Mouse (Mus musculus) stomach, embryonic 14.5 days (tissue): ENCODE results near the gene Timm17a. TPM values are rescaled to one million over a fixed set of nuclear protein-coding genes. Genes with fewer than 3 reads are reported as not detected.

Source experiments
- ATAC-seq: fragments of 200-750 bp; cut with Nextera tagmentation; 2 replicates; pipeline ENCODE4 v1.8.0; 2017; ENCODE audit warnings: low read depth, moderate TSS enrichment; ENCODE audit not compliant: insufficient number of reproducible peaks, insufficient read depth, low FRiP score
- H3K27ac ChIP-seq: fragments of 300-500 bp; sonication (generic); 2 replicates; pipeline ENCODE4 v1.5.1; 2014; ENCODE audit warnings: mild to moderate bottlenecking, low read length, moderate library complexity, mixed read lengths
- H3K27me3 ChIP-seq: fragments of 300-500 bp; sonication (generic); 2 replicates; pipeline ENCODE4 v1.6.1; 2014; ENCODE audit warnings: low read length, control low read depth, mixed read lengths; ENCODE audit not compliant: control insufficient read depth, insufficient read depth
- H3K36me3 ChIP-seq: fragments of 300-500 bp; sonication (generic); 2 replicates; pipeline ENCODE4 v1.6.1; 2014; ENCODE audit warnings: mild to moderate bottlenecking, control low read depth, low read length, moderate library complexity, mixed read lengths; ENCODE audit not compliant: control insufficient read depth, insufficient read depth
- H3K4me1 ChIP-seq: fragments of 300-500 bp; sonication (generic); 2 replicates; pipeline ENCODE4 v1.6.1; 2014; ENCODE audit warnings: low read length, control low read depth, mixed read lengths; ENCODE audit not compliant: control insufficient read depth, insufficient read depth
- H3K4me2 ChIP-seq: fragments of 300-500 bp; sonication (generic); replicated peaks from 2 replicates; pipeline ENCODE4 v1.6.1; 2014; ENCODE audit warnings: low read depth, low read length, control low read depth
- H3K4me3 ChIP-seq: fragments of 300-500 bp; sonication (generic); 2 replicates; pipeline ENCODE4 v1.5.1; 2014; ENCODE audit warnings: low read depth, low read length, control low read depth
- H3K9ac ChIP-seq: fragments of 300-500 bp; sonication (generic); replicated peaks from 2 replicates; pipeline ENCODE4 v1.6.1; 2014; ENCODE audit warnings: low read depth, mild to moderate bottlenecking, control low read depth, low read length, moderate library complexity, mixed read lengths
- H3K9me3 ChIP-seq: fragments of 300-500 bp; sonication (generic); 2 replicates; pipeline ENCODE4 v1.6.1; 2016; ENCODE audit warnings: low read depth, low read length, control low read depth; ENCODE audit not compliant: control insufficient read depth
- WGBS: fragments of 180-500 bp; shearing (Covaris S2); extraction: QIAGEN DNeasy Blood & Tissue Kit; methylation state at CpG from one replicate; pipeline ENCODE4 v1.1.7; 2014; 5-methylcytosine and 5-hydroxymethylcytosine counted together
- polyA plus RNA-seq: library from polyadenylated mRNA; unstranded; fragments of >200 nt; fragmentation: Nextera tagmentation; extraction: Ambion mirVana; gene quantifications from 2 replicates; pipeline ENCODE4 v1.2.1, GENCODE M21; 2014

Gene Timm17a
- polyA plus RNA-seq, 1 experiment from 2014 or later: 179 TPM

- Histone ChIP-seq H3K36me3 (peaks cover 4% of the 10 kb centered on the region; the same call in 1 of the 2 replicates), H3K27ac (peak overlapping the region; percentile 72; the same call in 1 of the 2 replicates), H3K9me3 (no peaks in the 10 kb centered on the region), H3K9ac (no peak overlapping the region), H3K27me3 (no peaks in the 10 kb centered on the region), H3K4me1 (peaks cover 8% of the 10 kb centered on the region; the same call in 1 of the 2 replicates), H3K4me2 (no peak overlapping the region), H3K4me3 (no peak overlapping the region)
- WGBS: 83% methylated on average over 8 of the region's 8 CpGs
- no peak for ATAC-seq
Measured at GRCm38 (mm10) chr1:135251405-135251804, 62.2 kb downstream of the Timm17a start.

- H3K27ac ChIP-seq: peak overlapping the region; percentile 72
- ATAC-seq: peak; percentile 94
Measured at GRCm38 (mm10) chr1:135250706-135251105, 62.9 kb downstream of the Timm17a start.

GRCm38 (mm10) chr1:135248434-135248850 is 65.1 kb downstream of the Timm17a start:
- no peaks in the 10 kb centered on the region for H3K27me3 ChIP-seq
- H3K9ac ChIP-seq: no peak overlapping the region
- H3K4me1 ChIP-seq: peaks cover 8% of the 10 kb centered on the region; the same call in 1 of the 2 replicates
- H3K4me3 ChIP-seq: no peak overlapping the region
- H3K9me3 ChIP-seq: no peaks in the 10 kb centered on the region
- H3K4me2 ChIP-seq: peak overlapping the region; percentile 17
- peak overlapping the region; percentile 2; the same call in 1 of the 2 replicates for H3K27ac ChIP-seq
- H3K36me3 ChIP-seq: no peaks in the 10 kb centered on the region; the same call in 1 of the 2 replicates
- ATAC-seq: peak; percentile 66
- WGBS: 10% methylated on average over 15 of the region's 15 CpGs

More at GRCm38 (mm10) chr1:135250706-135251105, 62.9 kb downstream of the Timm17a start:
- no peak overlapping the region for H3K9ac ChIP-seq
- peaks cover 8% of the 10 kb centered on the region; the same call in 1 of the 2 replicates for H3K4me1 ChIP-seq
- H3K36me3 ChIP-seq: peaks cover 4% of the 10 kb centered on the region; the same call in 1 of the 2 replicates
- H3K27me3 ChIP-seq: no peaks in the 10 kb centered on the region
- no peaks in the 10 kb centered on the region for H3K9me3 ChIP-seq
- no peak overlapping the region for H3K4me3 ChIP-seq
- WGBS: 69% methylated on average over 2 of the region's 3 CpGs
- H3K4me2 ChIP-seq: no peak overlapping the region

Other genes with a start within 250 kb of the Timm17a start
- 1.5 and 1.8 TPM in 2 replicates for gene Lgr6, start 208.5 kb downstream of the Timm17a start, polyA plus RNA-seq
- gene Ptpn7, start 181.1 kb downstream of the Timm17a start, polyA plus RNA-seq: 1.1 and 1.2 TPM in 2 replicates
- 55.5 and 57.4 TPM in 2 replicates for gene Arl8a, start 167.0 kb downstream of the Timm17a start, polyA plus RNA-seq
- 0.69 and 0.71 TPM in 2 replicates for gene Gpr37l1, start 146.1 kb downstream of the Timm17a start, polyA plus RNA-seq
- 98.9 and 104 TPM in 2 replicates for gene Elf3, start 55.2 kb downstream of the Timm17a start, polyA plus RNA-seq
- 124 and 128 TPM in 2 replicates for gene Rnpep, start 29.7 kb downstream of the Timm17a start, polyA plus RNA-seq
- gene Lmod1, start 11.0 kb upstream of the Timm17a start, polyA plus RNA-seq: 12.6 and 13.2 TPM in 2 replicates
- 41.4 and 44.5 TPM in 2 replicates for gene Shisa4, start 61.5 kb upstream of the Timm17a start, polyA plus RNA-seq
- gene Ipo9, start 116.7 kb upstream of the Timm17a start, polyA plus RNA-seq: 150 and 154 TPM in 2 replicates